Mouse (Mus musculus) gastrocnemius, postnatal 4 days (tissue): Measurements from ENCODE around the gene Rela. TPM values are rescaled to one million over a fixed set of nuclear protein-coding genes. Genes with fewer than 3 reads are reported as not detected.
A peak's percentile ranks its signal among the peaks of the same experiment; 100 is the strongest.

Source experiments
- DNase-seq, 2 experiments: peaks; one replicate each; pipeline ENCODE4 v3.0.0; 2021 to 2022; ENCODE audit warnings: low spot score in 2 of 2, mixed read lengths in 2 of 2
- long read RNA-seq, 2 experiments: library from polyadenylated mRNA; stranded (forward); transcript quantifications; one replicate each; pipeline ENCODE4 v2.0.0; 2021
- total RNA-seq, 2 experiments: library from RNA; stranded (reverse); gene quantifications; 2 replicates each; pipeline ENCODE4 v1.2.3; 2021

The Rela gene
- total RNA-seq: 10 to 100 TPM; 35.9 to 39.1 TPM
- long read RNA-seq, experiment 1, transcript Rela-201 (11 exons, 2,716 nt): major isoform, 30 of 42 reads
- long read RNA-seq, experiment 1, partial matches to known transcripts: 6 of 42 reads
- long read RNA-seq, experiment 1, other reads (novel, unspliced or antisense): 4 of 42 reads
- long read RNA-seq, experiment 2, transcript Rela-201 (11 exons, 2,716 nt): major isoform, 20 of 31 reads
- long read RNA-seq, experiment 2, partial matches to known transcripts: 7 of 31 reads
- long read RNA-seq, experiment 2, other reads (novel, unspliced or antisense): 3 of 31 reads

GRCm38 (mm10) chr19:5637069-5638047 lies at the start of gene Rela:
Gene Rela, plus strand, starts transcription at chr19:5637483.
- peak; percentile 82 to 90 for DNase-seq

GRCm38 (mm10) chr19:5589159-5589558 lies 48.1 kb upstream of the Rela start:
- DNase-seq: no peak

GRCm38 (mm10) chr19:5591888-5592287 lies 45.4 kb upstream of the Rela start:
- no peak for DNase-seq

GRCm38 (mm10) chr19:5599224-5599623 lies 38.1 kb upstream of the Rela start:
- DNase-seq: no peak

- DNase-seq: peak; percentile 31 to 64
Measured at GRCm38 (mm10) chr19:5601752-5602541, 35.3 kb upstream of the Rela start, which contains the start of gene Rnaseh2c. Gene Rnaseh2c, plus strand, starts transcription at chr19:5601873.

- DNase-seq: no peak
Measured at GRCm38 (mm10) chr19:5603664-5604063, 33.6 kb upstream of the Rela start.

GRCm38 (mm10) chr19:5605126-5605525 lies 32.2 kb upstream of the Rela start:
- no peak for DNase-seq

- no peak for DNase-seq
Measured at GRCm38 (mm10) chr19:5606196-5606595, 31.1 kb upstream of the Rela start.

- DNase-seq: no peak
Measured at GRCm38 (mm10) chr19:5607705-5608410, 29.4 kb upstream of the Rela start.

GRCm38 (mm10) chr19:5608707-5609106 lies 28.6 kb upstream of the Rela start:
- peak in 1 of 2 experiments; percentile 14 for DNase-seq

GRCm38 (mm10) chr19:5609171-5609546 lies 28.1 kb upstream of the Rela start:
- no peak for DNase-seq

GRCm38 (mm10) chr19:5609547-5610404 lies 27.5 kb upstream of the Rela start, which contains the start of gene Kat5:
Gene Kat5, minus strand, starts transcription at chr19:5610237.
- DNase-seq: peak; percentile 79 to 91

GRCm38 (mm10) chr19:5611973-5612372 lies 25.3 kb upstream of the Rela start:
- no peak for DNase-seq

- DNase-seq: no peak
Measured at GRCm38 (mm10) chr19:5612762-5613411, 24.4 kb upstream of the Rela start.

- DNase-seq: no peak
Measured at GRCm38 (mm10) chr19:5614953-5615352, 22.3 kb upstream of the Rela start.

GRCm38 (mm10) chr19:5620007-5620406 lies 17.3 kb upstream of the Rela start:
- no peak for DNase-seq

- DNase-seq: no peak
Measured at GRCm38 (mm10) chr19:5621884-5622283, 15.4 kb upstream of the Rela start.

- no peak for DNase-seq
Measured at GRCm38 (mm10) chr19:5625311-5625710, 12.0 kb upstream of the Rela start.

- no peak for DNase-seq
Measured at GRCm38 (mm10) chr19:5629907-5630306, 7.4 kb upstream of the Rela start.
